Mouse (Mus musculus): ENCODE data around the gene Heg1.

- TF ChIP-seq CTCF (IDR thresholded peaks at IDR 0.05; ENCODE audit: low read depth) (no peak), EP300 (optimal IDR thresholded peaks at IDR 0.05) (no peak)
These were observed 31.1 kb upstream of the Heg1 start for GRCm38 (mm10) chr16:33653116-33653515.

All from stomach, postnatal 0 days (tissue).